Mouse (Mus musculus): ENCODE measurements around the gene Med6. TPM values are rescaled to one million over a fixed set of nuclear protein-coding genes. Genes with fewer than 3 reads are reported as not detected.
"Not testable (repeated sequence)": the region's sequence is repeated elsewhere in the genome, so short reads cannot be mapped to it uniquely, and the experiment has no call there.

The Med6 gene
- polyA plus RNA-seq, 1 experiment from 2014 or later, result 64.7 TPM

- Histone ChIP-seq H3K36me3 (ENCODE audit: control insufficient read depth, insufficient read depth, low read length) (no peaks in the 10 kb centered on the region), H3K27me3 (replicated peaks; ENCODE audit: control insufficient read depth, insufficient read depth, low read length) (no peaks in the 10 kb centered on the region), H3K9ac (ENCODE audit: low read depth, low read length) (peak within 1 kb of the TSS; percentile 85), H3K4me1 (ENCODE audit: control insufficient read depth, insufficient read depth, low read length) (peaks cover 10% of the 10 kb centered on the region), H3K4me2 (ENCODE audit: low read depth, low read length) (peak within 1 kb of the TSS; percentile 69), H3K27ac (replicated peaks; ENCODE audit: low read depth, low read length) (peak within 1 kb of the TSS; percentile 67; the same call in 1 of the 2 replicates), H3K9me3 (ENCODE audit: control insufficient read depth, low read length) (no peaks in the 10 kb centered on the region), H3K4me3 (ENCODE audit: low read depth, low read length) (peak within 1 kb of the TSS; percentile 85)
- ATAC-seq (ENCODE audit: low read depth) (peak; percentile 97), DNase-seq (ENCODE audit: low spot score) (peak; percentile 93)
- WGBS, result under 1% methylated on average over 37 of the region's 46 CpGs
These were observed 62.3 kb downstream of the Med6 start, which contains the start of the genes Gm20498 and Synj2bp for GRCm38 (mm10) chr12:81532316-81533028. Gm20498 (minus strand) TSS chr12:81532905. Synj2bp (minus strand) TSS chr12:81532911.

GRCm38 (mm10) chr12:81530587-81530986 lies 64.2 kb downstream of the Med6 start:
- not testable (repeated sequence) for H3K9me3 ChIP-seq (ENCODE audit: control insufficient read depth, low read length); H3K36me3 ChIP-seq (ENCODE audit: control insufficient read depth, insufficient read depth, low read length); H3K27me3 ChIP-seq (replicated peaks; ENCODE audit: control insufficient read depth, insufficient read depth, low read length); H3K9ac ChIP-seq (ENCODE audit: low read depth, low read length); H3K4me2 ChIP-seq (ENCODE audit: low read depth, low read length); ATAC-seq (ENCODE audit: low read depth); H3K4me1 ChIP-seq (ENCODE audit: control insufficient read depth, insufficient read depth, low read length); DNase-seq (ENCODE audit: low spot score); H3K4me3 ChIP-seq (ENCODE audit: low read depth, low read length); H3K27ac ChIP-seq (replicated peaks; ENCODE audit: low read depth, low read length)
- 83% methylated on average over 4 of the region's 8 CpGs for WGBS

Other genes starting within 250 kb of the Med6 start
- 0.25 and 0.35 TPM in 2 replicates for gene Gm4787, start 215.5 kb downstream of the Med6 start, polyA plus RNA-seq (2014; fragmentation: Nextera tagmentation; extraction: Ambion mirVana)
- 0.41 and 0.45 TPM in 2 replicates for gene Adam4, start 173.1 kb downstream of the Med6 start, polyA plus RNA-seq (2014; fragmentation: Nextera tagmentation; extraction: Ambion mirVana)
- 127 and 154 TPM in 2 replicates for gene Cox16, start 109.9 kb downstream of the Med6 start, polyA plus RNA-seq (2014; fragmentation: Nextera tagmentation; extraction: Ambion mirVana)
- gene Gm20498, start 62.1 kb downstream of the Med6 start, polyA plus RNA-seq (2014; fragmentation: Nextera tagmentation; extraction: Ambion mirVana), result 27.6 and 29.4 TPM in 2 replicates
- 29.1 and 30.8 TPM in 2 replicates for gene Synj2bp, start 62.1 kb downstream of the Med6 start, polyA plus RNA-seq (2014; fragmentation: Nextera tagmentation; extraction: Ambion mirVana)
- gene Adam21, start 26.5 kb downstream of the Med6 start, polyA plus RNA-seq (2014; fragmentation: Nextera tagmentation; extraction: Ambion mirVana), result 0.17 and 0.20 TPM in 2 replicates
- gene Ttc9, start 36.2 kb upstream of the Med6 start, polyA plus RNA-seq (2014; fragmentation: Nextera tagmentation; extraction: Ambion mirVana), result 3.4 and 5.3 TPM in 2 replicates
- 1.1 and 1.5 TPM in 2 replicates for gene Map3k9, start 186.2 kb upstream of the Med6 start, polyA plus RNA-seq (2014; fragmentation: Nextera tagmentation; extraction: Ambion mirVana)